Mouse (Mus musculus) embryonic facial prominence, embryonic 11.5 days (tissue): ENCODE results near the gene Gm20388. TPM values are rescaled to one million over a fixed set of nuclear protein-coding genes. Genes with fewer than 3 reads are reported as not detected.

ENCODE experiments used
- ATAC-seq: fragments of 200-750 bp; cut with Nextera tagmentation; replicated peaks from 2 replicates; pipeline ENCODE4 v1.8.0; 2017; ENCODE audit warnings: low read depth; ENCODE audit not compliant: insufficient number of reproducible peaks, low FRiP score, low TSS enrichment
- DNase-seq: peaks from one replicate; pipeline ENCODE4 v3.0.0-alpha.2; 2015; ENCODE audit warnings: low spot score
- H3K27ac ChIP-seq: fragments of 300-500 bp; sonication (generic); replicated peaks from 2 replicates; pipeline ENCODE4 v1.5.1; 2014; ENCODE audit warnings: mild to moderate bottlenecking, low read depth, low read length, control low read depth
- H3K27me3 ChIP-seq: fragments of 300-500 bp; sonication (generic); 2 replicates; pipeline ENCODE4 v1.6.1; 2014; ENCODE audit warnings: mild to moderate bottlenecking, low read length, moderate library complexity, mixed read lengths; ENCODE audit not compliant: control insufficient read depth, insufficient read depth
- H3K36me3 ChIP-seq: fragments of 300-500 bp; sonication (generic); replicated peaks from 2 replicates; pipeline ENCODE4 v1.6.1; 2014; ENCODE audit warnings: low read depth, mild to moderate bottlenecking, low read length, moderate library complexity, mixed read lengths; ENCODE audit not compliant: control insufficient read depth, insufficient read depth
- H3K4me1 ChIP-seq: fragments of 300-500 bp; sonication (generic); 2 replicates; pipeline ENCODE4 v1.6.1; 2014; ENCODE audit warnings: low read length, mixed read lengths; ENCODE audit not compliant: control insufficient read depth, insufficient read depth
- H3K4me2 ChIP-seq: fragments of 300-500 bp; sonication (generic); 2 replicates; pipeline ENCODE4 v1.6.1; 2014; ENCODE audit warnings: low read depth, mild to moderate bottlenecking, control low read depth, low read length, moderate library complexity
- H3K4me3 ChIP-seq: fragments of 300-500 bp; sonication (generic); 2 replicates; pipeline ENCODE4 v1.5.1; 2014; ENCODE audit warnings: low read depth, low read length, control low read depth
- H3K9ac ChIP-seq: fragments of 300-500 bp; sonication (generic); replicated peaks from 2 replicates; pipeline ENCODE4 v1.6.1; 2014; ENCODE audit warnings: mild to moderate bottlenecking, control low read depth, low read length
- H3K9me3 ChIP-seq: fragments of 300-500 bp; sonication (generic); replicated peaks from 2 replicates; pipeline ENCODE4 v1.6.1; 2016; ENCODE audit warnings: mild to moderate bottlenecking, low read length, inconsistent platforms, mixed read lengths; ENCODE audit not compliant: control insufficient read depth
- WGBS: fragments of 180-500 bp; shearing (Covaris S2); extraction: QIAGEN DNeasy Blood & Tissue Kit; methylation state at CpG from one replicate; pipeline ENCODE4 v1.1.7; 2014; 5-methylcytosine and 5-hydroxymethylcytosine counted together
- polyA plus RNA-seq: library from polyadenylated mRNA; unstranded; fragments of >200 nt; fragmentation: Nextera tagmentation; extraction: Ambion mirVana; gene quantifications from 2 replicates; pipeline ENCODE4 v1.2.1, GENCODE M21; 2014

Gm20388 gene
- polyA plus RNA-seq, 1 experiment from 2014 or later = 3.1 TPM

DNA sequence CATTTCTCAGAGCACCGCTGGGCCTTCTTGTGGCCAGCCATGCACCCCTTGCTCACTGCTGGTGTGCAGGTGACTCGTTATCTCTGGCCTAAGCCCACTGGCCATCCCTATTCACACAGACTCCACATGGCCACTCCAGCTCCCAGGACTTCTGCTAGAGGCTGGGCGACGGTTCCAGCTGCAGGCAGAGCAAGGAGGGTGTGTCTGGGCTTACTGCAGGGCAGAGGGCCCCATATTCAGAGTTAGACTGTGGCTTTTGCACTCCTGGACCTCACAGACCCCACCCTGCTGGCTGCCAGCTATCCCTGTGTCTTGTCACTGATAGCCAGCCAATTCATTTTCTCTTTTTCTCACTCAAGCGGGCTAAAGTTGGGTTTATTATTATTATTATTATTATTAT, 773.4 kb downstream of the Gm20388 start:
- Histone ChIP-seq H3K9ac (no peak overlapping the region), H3K36me3 (no peaks in the 10 kb centered on the region), H3K27ac (no peak overlapping the region), H3K27me3 (no peaks in the 10 kb centered on the region), H3K9me3 (no peaks in the 10 kb centered on the region), H3K4me2 (no peak overlapping the region), H3K4me3 (no peak overlapping the region), H3K4me1 (peaks cover 2% of the 10 kb centered on the region; the same call in 1 of the 2 replicates)
- ATAC-seq = no peak
- 58% methylated on average over 5 of the region's 5 CpGs for WGBS
- DNase-seq = no peak

DNA sequence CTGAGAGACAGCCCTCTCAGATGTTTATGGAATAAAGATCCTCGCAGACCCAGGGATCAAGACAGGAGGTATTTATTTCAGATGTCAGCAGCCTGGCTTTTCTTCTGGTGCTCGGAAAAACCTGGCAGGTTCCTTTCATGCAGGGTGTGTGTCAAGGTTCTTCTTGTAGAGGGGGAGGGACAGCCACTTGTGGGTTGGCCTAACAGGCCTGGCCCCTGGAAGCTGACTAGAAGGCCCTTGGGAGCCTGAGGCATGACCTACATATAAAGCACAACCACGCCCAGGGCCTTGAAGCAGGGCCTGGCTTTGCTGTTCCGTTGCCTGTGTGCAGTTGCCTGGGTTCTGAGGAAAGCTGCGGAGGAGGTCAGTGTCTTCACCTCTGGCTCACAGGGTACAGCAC, 774.5 kb downstream of the Gm20388 start:
- ATAC-seq (no peak), DNase-seq (no peak)
- H3K9me3 ChIP-seq = no peaks in the 10 kb centered on the region
- H3K27me3 ChIP-seq = no peaks in the 10 kb centered on the region
- H3K4me3 ChIP-seq = no peak overlapping the region
- H3K9ac ChIP-seq = no peak overlapping the region
- no peak overlapping the region for H3K4me2 ChIP-seq
- H3K36me3 ChIP-seq = no peaks in the 10 kb centered on the region
- WGBS = 54% methylated on average over 5 of the region's 5 CpGs
- H3K4me1 ChIP-seq = peaks cover 2% of the 10 kb centered on the region; the same call in 1 of the 2 replicates
- H3K27ac ChIP-seq = no peak overlapping the region

DNA sequence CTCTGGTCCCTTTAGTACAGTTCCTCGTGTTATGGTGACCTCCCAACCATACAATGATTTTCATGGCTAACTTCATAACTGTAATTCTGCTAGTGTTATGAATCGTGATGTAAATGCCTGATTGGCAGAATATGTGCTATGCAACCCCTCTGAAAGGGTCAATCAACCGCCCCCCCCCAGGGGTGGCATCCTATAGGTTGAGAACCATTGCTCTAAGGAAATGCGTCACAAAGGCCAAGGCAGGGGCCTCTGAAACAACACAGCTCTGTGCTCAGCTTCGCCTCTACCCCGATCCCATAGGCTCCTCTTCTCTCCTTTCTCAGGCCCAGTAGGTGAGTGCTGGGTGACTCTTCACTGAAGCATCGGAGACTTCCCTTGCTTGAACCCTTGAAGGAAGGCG, 775.0 kb downstream of the Gm20388 start:
- 79% methylated on average over 8 of the region's 8 CpGs for WGBS
- DNase-seq (no peak), ATAC-seq (no peak)
- Histone ChIP-seq H3K9me3 (no peaks in the 10 kb centered on the region), H3K4me3 (no peak overlapping the region), H3K4me1 (peaks cover 2% of the 10 kb centered on the region; the same call in 1 of the 2 replicates), H3K36me3 (no peaks in the 10 kb centered on the region), H3K27ac (no peak overlapping the region), H3K27me3 (no peaks in the 10 kb centered on the region), H3K9ac (no peak overlapping the region), H3K4me2 (no peak overlapping the region)

DNA sequence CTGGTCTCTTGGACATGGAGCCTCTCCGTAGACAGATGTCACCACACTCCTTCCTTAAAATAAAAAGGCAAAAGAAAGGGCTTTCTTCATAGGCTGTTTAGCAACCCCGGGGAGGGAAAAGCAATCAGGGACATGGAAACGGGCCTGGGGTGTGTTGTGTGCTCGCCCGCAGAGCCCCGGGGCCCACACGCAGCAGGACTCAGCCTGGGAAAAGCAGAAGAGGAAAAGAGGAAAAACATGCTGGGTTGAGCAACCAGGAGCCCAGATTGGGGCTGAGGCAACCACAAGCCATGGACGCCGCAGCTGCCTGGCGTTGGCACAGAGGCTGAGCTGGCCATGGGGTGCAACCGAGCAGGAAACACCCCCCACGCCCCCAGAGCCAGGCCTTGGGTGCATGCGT, 775.4 kb downstream of the Gm20388 start:
- Histone ChIP-seq H3K36me3 (no peaks in the 10 kb centered on the region), H3K9ac (no peak overlapping the region), H3K4me3 (no peak overlapping the region), H3K27me3 (no peaks in the 10 kb centered on the region), H3K4me2 (no peak overlapping the region), H3K27ac (no peak overlapping the region), H3K4me1 (peaks cover 2% of the 10 kb centered on the region; the same call in 1 of the 2 replicates), H3K9me3 (no peaks in the 10 kb centered on the region)
- ATAC-seq (no peak), DNase-seq (no peak)
- WGBS = 81% methylated on average over 13 of the region's 13 CpGs

DNA sequence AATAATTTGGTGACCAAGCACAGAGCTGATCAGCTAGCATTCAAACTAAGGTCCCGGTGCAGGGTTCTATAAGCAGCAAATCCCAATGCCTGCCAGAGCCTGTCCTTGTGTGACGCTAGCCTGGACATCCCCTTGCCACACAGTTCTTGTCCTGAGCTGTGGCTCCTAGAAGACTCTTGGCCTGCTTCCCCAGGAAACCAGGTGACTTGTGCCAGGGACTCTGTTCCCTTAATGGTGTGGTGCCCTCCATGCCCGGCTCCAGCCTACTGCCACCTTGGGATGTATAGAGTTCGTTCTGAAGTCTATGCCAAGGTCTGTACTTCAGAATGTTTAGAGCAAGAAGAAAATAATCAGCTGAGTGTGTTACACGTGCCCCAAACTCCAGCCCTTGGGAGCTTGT, 775.9 kb downstream of the Gm20388 start:
- no peaks in the 10 kb centered on the region for H3K9me3 ChIP-seq
- no peak overlapping the region for H3K4me3 ChIP-seq
- WGBS = 83% methylated on average over 5 of the region's 5 CpGs

DNA sequence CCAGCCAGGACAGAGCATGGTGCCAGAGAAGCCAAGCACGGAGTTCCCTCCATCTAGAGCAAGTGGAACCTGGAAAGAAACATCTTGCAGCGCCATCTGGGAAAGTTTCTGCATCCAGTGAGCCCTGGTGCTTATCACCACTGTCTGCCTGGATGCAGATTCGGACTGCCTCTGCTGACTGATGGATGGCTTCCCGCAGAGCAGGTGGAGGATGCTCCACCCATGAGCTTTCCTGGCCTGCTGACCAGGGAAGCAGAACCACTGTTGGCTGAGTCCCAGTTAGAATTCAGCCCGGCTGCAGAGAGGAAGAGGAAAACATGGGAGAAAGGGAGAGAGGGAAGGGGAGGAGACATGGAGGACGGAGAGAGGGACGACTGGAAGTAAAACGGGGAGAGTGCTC, 777.1 kb downstream of the Gm20388 start:
- DNase-seq (no peak), ATAC-seq (no peak)
- Histone ChIP-seq H3K4me1 (peaks cover 2% of the 10 kb centered on the region; the same call in 1 of the 2 replicates), H3K36me3 (no peaks in the 10 kb centered on the region), H3K4me3 (no peak overlapping the region), H3K4me2 (no peak overlapping the region), H3K9ac (no peak overlapping the region), H3K9me3 (no peaks in the 10 kb centered on the region), H3K27me3 (no peaks in the 10 kb centered on the region), H3K27ac (no peak overlapping the region)
- WGBS = 78% methylated on average over 8 of the region's 8 CpGs

More for the DNA sequence above, 775.9 kb downstream of the Gm20388 start:
- Histone ChIP-seq H3K36me3 (no peaks in the 10 kb centered on the region), H3K4me1 (peaks cover 2% of the 10 kb centered on the region; the same call in 1 of the 2 replicates), H3K9ac (no peak overlapping the region), H3K27me3 (no peaks in the 10 kb centered on the region), H3K4me2 (no peak overlapping the region), H3K27ac (no peak overlapping the region)
- ATAC-seq (no peak), DNase-seq (no peak)

DNA sequence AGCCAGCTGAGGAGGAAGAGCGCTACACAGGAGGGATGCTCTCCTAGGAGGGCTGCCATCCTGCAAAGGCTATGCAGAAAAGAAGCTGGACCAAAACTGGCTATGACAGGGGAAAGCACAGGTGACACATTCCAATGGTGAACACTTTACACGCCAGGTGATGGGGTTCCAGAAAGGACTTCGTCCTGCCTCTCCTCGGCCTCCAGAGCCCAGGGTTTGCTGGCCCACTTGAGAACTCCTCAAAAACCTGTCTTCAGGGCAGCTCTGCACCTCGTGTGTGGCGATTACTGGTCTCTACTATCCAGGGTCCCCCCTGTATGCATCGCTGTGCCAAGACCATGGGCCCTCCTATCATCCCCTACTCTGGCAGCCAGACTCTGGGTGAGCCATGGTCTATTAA, 777.9 kb downstream of the Gm20388 start:
- H3K27ac ChIP-seq = no peak overlapping the region
- no peak overlapping the region for H3K4me2 ChIP-seq
- H3K9me3 ChIP-seq = no peaks in the 10 kb centered on the region
- ATAC-seq = no peak
- no peak overlapping the region for H3K4me3 ChIP-seq
- H3K27me3 ChIP-seq = no peaks in the 10 kb centered on the region
- WGBS = 89% methylated on average over 7 of the region's 7 CpGs
- no peaks in the 10 kb centered on the region for H3K36me3 ChIP-seq
- H3K4me1 ChIP-seq = peaks cover 2% of the 10 kb centered on the region; the same call in 1 of the 2 replicates
- no peak overlapping the region for H3K9ac ChIP-seq
- DNase-seq = no peak

DNA sequence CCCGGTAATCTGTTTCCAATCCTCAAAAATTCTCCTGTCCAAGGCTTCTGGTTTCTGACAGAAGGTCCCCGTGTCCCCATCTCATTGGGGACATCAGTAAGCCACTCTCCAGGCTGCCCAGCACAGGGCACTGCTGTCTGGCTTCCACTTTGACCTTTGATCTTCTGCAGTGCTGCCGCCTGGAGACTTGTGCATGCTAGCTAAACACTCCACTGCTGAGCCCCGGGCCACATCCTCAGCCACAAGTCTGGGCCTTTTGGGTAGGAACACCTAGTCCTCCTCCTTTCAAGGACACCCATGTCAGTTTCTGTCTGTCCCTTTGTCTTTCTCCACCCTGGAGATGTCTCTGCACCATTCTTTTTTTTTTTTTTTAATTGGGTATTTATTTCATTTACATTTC, 782.3 kb downstream of the Gm20388 start:
- Histone ChIP-seq H3K9me3 (no peaks in the 10 kb centered on the region), H3K27me3 (no peaks in the 10 kb centered on the region), H3K4me1 (no peaks in the 10 kb centered on the region; the same call in 1 of the 2 replicates), H3K27ac (no peak overlapping the region), H3K4me2 (no peak overlapping the region), H3K36me3 (no peaks in the 10 kb centered on the region), H3K4me3 (no peak overlapping the region), H3K9ac (no peak overlapping the region)
- 55% methylated on average over 4 of the region's 4 CpGs for WGBS
- ATAC-seq (no peak), DNase-seq (no peak)
